Mouse (Mus musculus) E14TG2a.4 (cell line): Measurements from ENCODE around the gene Trim33.

Source experiments
- CTCF ChIP-seq: conservative IDR thresholded peaks from 2 replicates; pipeline ENCODE4 v1.5.1; 2014; ENCODE audit warnings: low read length
- NANOG ChIP-seq: IDR thresholded peaks from 2 replicates; pipeline ENCODE4 v1.6.1; 2014; ENCODE audit warnings: borderline replicate concordance, low read length, mixed read lengths
- POU5F1 ChIP-seq: IDR thresholded peaks from 2 replicates; pipeline ENCODE4 v1.6.1; 2014; ENCODE audit warnings: low read length, borderline replicate concordance

DNA sequence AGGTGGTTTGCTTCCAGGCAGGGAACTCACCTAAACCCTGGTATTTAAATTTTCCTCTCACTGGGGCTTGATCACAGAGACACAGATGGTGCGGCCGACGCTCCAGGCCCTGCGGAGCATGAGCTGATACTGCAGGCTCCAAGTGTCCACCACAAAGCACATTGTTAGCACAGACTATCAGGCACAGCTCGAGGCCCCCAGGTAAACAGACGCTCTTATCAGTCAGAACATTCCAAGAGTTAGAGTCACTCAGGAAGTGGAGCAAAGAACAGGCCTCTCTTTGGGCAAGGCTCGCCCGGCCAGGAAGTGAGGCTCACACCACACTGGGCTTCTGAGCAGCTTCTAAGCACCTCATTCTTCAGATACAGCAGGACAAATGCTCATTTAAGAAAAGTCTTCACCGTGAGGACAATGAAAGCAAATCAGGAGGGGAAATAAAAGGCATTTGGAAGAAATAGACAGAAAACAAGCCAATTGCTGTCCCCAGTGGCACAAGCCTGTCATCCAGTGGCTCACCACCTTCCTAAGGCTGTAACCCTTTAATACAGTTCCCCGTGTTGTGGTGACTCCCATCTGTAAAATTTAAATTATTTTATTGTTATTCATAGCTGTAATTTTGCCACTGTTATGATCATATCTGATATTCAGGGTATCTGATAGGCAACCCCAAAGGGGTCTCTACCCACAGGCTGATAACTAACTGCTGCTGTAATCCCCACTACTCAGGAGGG lies 22.8 kb upstream of the Trim33 start:
- TF ChIP-seq CTCF = no peak
- TF ChIP-seq NANOG = no peak
- no peak for TF ChIP-seq POU5F1
